Mouse (Mus musculus) granulocyte monocyte progenitor cell, adult 5-6 weeks (primary cell): ENCODE measurements at regions not wholly inside any gene's neighbourhood (a gene's known extent, or its start where the extent isn't known, plus 50 kb on each side); places are given as distances from the start of the nearest gene placed in this dataset.
A peak's percentile ranks its signal among the peaks of the same experiment; 100 is the strongest.

ENCODE experiments used
- ATAC-seq: replicated peaks from 2 replicates; pipeline ENCODE4 v1.8.0; 2016; ENCODE audit warnings: mild to moderate bottlenecking, moderate TSS enrichment, inconsistent platforms; ENCODE audit not compliant: poor library complexity, severe bottlenecking

GRCm38 (mm10) chr14:85286203-85286602 is 842.8 kb downstream of the Pcdh17 start:
- peak; percentile 78 for ATAC-seq

- peak; percentile 96 for ATAC-seq
These were observed 844.1 kb downstream of the Pcdh17 start for GRCm38 (mm10) chr14:85287460-85287859.

GRCm38 (mm10) chr14:85298991-85299390 is 855.6 kb downstream of the Pcdh17 start:
- ATAC-seq = no peak

GRCm38 (mm10) chr14:85320679-85321078 is 877.3 kb downstream of the Pcdh17 start:
- ATAC-seq = no peak

GRCm38 (mm10) chr14:85333277-85333676 is 889.9 kb downstream of the Pcdh17 start:
- ATAC-seq = no peak

- no peak for ATAC-seq
These were observed 893.8 kb downstream of the Pcdh17 start for GRCm38 (mm10) chr14:85337182-85337581.

GRCm38 (mm10) chr14:85354626-85355355 is 911.4 kb downstream of the Pcdh17 start:
- ATAC-seq = no peak

- ATAC-seq = no peak
These were observed 920.2 kb downstream of the Pcdh17 start for GRCm38 (mm10) chr14:85363611-85364010.

- no peak for ATAC-seq
These were observed 929.9 kb downstream of the Pcdh17 start for GRCm38 (mm10) chr14:85373312-85373711.

- ATAC-seq = no peak
These were observed 960.3 kb downstream of the Pcdh17 start for GRCm38 (mm10) chr14:85403644-85404043.
